Mouse (Mus musculus): ENCODE results near the gene Gab1. TPM values are rescaled to one million over a fixed set of nuclear protein-coding genes. Genes with fewer than 3 reads are reported as not detected.

Gab1 gene
- polyA plus RNA-seq, 1 experiment from 2014 or later, result 28.4 TPM

DNA sequence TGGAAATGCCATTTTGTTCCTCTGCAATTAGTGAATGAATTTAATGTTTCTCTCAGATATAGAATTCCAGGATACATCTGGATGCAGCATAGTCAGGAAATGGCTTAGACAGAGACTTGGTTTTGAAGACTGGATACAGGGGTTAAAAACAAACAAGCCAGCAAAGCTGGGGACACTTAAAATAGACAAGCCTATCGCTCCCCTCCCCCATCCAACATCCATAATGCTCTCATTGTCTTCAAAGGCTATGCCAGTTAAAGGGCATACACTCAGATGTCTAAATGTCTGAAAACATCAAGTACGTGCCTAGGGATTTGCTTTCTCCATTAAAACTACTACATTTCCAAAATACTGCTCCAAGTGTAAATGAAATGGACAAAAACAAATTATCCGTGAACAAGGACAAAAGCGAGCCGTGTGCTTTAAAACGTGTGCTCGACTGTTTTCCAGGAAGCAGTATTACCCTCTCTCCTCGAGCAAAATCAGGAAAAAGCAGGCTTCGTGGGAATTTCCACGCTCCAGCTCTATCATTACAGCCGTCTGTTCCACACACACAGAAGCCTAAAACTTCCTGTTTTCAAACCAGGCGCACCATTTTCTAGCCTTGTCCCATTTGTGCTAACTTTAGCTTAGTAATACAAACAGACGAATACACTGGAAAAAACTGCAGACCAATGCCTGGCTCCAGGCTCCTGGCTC is 72.4 kb downstream of the Gab1 start:
- WGBS, result 41% methylated on average over 13 of the region's 13 CpGs
- H3K4me2 ChIP-seq, result 0 out of 2 replicates have a peak overlapping the region, but pooled peaks have one; percentile 24
- no peak for ATAC-seq (replicated peaks; ENCODE audit: insufficient number of reproducible peaks, insufficient read depth, low FRiP score, low read depth)
- no peak overlapping the region for H3K9ac ChIP-seq
- H3K4me1 ChIP-seq (replicated peaks), result peaks cover 69% of the 10 kb centered on the region
- H3K27ac ChIP-seq, result peak overlapping the region; percentile 79
- no peaks in the 10 kb centered on the region for H3K9me3 ChIP-seq (replicated peaks)
- no peak overlapping the region for H3K4me3 ChIP-seq
- H3K36me3 ChIP-seq, result no peaks in the 10 kb centered on the region
- H3K27me3 ChIP-seq, result no peaks in the 10 kb centered on the region

DNA sequence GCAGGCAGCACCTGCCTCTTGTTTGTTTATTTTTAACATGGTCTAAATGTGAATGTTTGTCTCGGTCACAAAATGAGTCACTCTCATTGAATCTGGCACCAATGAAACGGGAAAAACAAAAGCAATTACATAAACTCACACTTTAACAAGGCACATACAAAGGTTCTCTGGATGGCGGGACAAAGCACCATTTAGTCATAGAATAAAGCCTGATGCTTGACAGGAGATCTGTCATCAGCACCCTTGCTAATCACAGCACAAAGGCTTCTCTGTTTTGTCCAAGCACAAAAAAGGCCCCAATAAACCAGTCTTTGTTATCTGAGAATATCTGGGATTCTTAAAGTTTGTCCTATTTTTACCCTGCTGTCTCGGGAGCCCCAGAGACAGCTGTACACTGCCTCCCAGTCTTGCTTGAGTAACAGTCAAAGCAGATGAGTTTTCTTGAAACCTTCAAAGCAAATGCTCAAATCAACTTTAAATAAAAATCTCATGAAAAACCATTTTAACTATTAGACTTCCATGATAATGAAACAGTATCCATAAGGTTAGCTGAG is 76.2 kb downstream of the Gab1 start:
- Histone ChIP-seq H3K36me3 (peaks cover 11% of the 10 kb centered on the region; the same call in 1 of the 2 replicates), H3K4me1 (replicated peaks) (peaks cover 41% of the 10 kb centered on the region), H3K9ac (no peak overlapping the region), H3K9me3 (replicated peaks) (no peaks in the 10 kb centered on the region), H3K27ac (peak overlapping the region; percentile 23), H3K27me3 (no peaks in the 10 kb centered on the region), H3K4me2 (no peak overlapping the region), H3K4me3 (no peak overlapping the region)
- no peak for ATAC-seq (replicated peaks; ENCODE audit: insufficient number of reproducible peaks, insufficient read depth, low FRiP score, low read depth)
- WGBS, result 32% methylated on average over 4 of the region's 4 CpGs

DNA sequence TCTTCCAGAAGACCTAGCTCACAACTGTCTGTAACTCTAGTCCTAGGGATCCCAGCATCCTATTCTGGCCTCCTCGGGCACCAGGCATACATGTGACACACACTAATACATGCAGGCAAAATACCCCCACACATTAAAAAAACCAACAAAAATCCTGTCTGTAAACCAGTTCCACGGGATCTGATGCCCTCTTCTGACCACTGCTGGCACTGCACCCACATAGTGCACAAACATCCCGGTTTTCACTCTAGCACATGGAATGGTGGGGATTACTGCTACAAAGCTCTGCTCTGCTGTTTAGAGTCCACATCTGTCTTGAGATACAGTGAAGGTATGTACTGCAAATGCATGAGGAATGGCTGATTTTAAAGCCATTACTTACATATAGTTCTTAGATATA is 81.5 kb downstream of the Gab1 start:
- H3K9me3 ChIP-seq (replicated peaks), result no peaks in the 10 kb centered on the region
- 88% methylated on average over 3 of the region's 3 CpGs for WGBS
- H3K36me3 ChIP-seq, result peaks cover 16% of the 10 kb centered on the region; the same call in 1 of the 2 replicates
- no peak overlapping the region for H3K9ac ChIP-seq
- H3K27ac ChIP-seq, result peak overlapping the region; percentile 33; the same call in 1 of the 2 replicates
- no peaks in the 10 kb centered on the region for H3K27me3 ChIP-seq
- no peak for ATAC-seq (replicated peaks; ENCODE audit: insufficient number of reproducible peaks, insufficient read depth, low FRiP score, low read depth)
- H3K4me2 ChIP-seq, result no peak overlapping the region
- H3K4me3 ChIP-seq, result no peak overlapping the region
- H3K4me1 ChIP-seq (replicated peaks), result peaks cover 32% of the 10 kb centered on the region

DNA sequence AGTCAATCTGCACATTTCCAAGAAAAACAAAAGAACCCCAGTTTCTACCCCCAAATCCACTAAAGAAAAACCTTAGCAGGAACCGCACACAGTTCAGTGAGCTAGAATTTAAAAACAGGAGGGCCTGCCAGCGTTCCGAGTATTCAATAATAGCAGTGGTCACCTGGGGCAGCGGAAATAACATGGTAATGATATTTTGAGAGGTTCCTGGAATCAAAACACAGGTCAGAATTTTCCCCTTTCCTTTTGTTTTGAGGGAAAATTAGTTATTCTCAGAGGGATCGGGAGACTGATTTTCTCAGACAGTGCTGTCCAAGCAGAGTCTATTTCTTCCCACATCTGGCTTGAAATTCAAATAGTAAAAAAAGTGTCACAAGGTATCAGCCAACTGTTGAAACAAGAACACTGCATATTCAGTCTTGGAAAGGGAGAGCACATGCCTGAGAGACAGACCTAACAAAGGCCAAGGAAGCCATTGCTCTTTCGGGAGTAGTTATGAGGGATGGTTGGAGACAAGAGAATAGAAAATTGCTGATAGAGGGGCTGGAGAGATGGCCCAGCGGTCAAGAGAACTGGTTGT is 82.0 kb downstream of the Gab1 start:
- no peak overlapping the region for H3K4me2 ChIP-seq
- H3K9me3 ChIP-seq (replicated peaks), result no peaks in the 10 kb centered on the region
- no peaks in the 10 kb centered on the region for H3K27me3 ChIP-seq
- H3K27ac ChIP-seq, result peak overlapping the region; percentile 33; the same call in 1 of the 2 replicates
- peaks cover 28% of the 10 kb centered on the region for H3K4me1 ChIP-seq (replicated peaks)
- no peak overlapping the region for H3K4me3 ChIP-seq
- WGBS, result 79% methylated on average over 7 of the region's 7 CpGs
- ATAC-seq (replicated peaks; ENCODE audit: insufficient number of reproducible peaks, insufficient read depth, low FRiP score, low read depth), result no peak
- H3K9ac ChIP-seq, result no peak overlapping the region
- peaks cover 16% of the 10 kb centered on the region; the same call in 1 of the 2 replicates for H3K36me3 ChIP-seq

DNA sequence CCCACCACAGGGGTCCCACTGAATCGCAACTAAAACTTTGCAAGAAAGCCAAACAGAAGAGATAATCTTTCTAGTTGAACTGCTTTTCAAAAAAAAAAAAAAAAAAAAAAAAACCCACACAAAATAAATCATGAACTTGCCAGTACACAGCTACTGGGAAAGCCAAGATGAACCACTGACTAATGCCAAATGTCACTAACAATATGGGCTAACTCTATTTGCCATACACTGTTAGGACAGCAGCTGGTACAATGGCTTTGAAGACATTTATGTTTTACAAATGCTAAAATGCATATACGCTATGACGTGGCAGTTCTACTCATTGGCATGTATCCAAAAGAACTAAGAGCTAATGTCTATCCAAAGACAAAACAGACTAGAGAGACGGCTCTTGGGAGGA is 84.2 kb downstream of the Gab1 start:
- no peak overlapping the region for H3K4me2 ChIP-seq

DNA sequence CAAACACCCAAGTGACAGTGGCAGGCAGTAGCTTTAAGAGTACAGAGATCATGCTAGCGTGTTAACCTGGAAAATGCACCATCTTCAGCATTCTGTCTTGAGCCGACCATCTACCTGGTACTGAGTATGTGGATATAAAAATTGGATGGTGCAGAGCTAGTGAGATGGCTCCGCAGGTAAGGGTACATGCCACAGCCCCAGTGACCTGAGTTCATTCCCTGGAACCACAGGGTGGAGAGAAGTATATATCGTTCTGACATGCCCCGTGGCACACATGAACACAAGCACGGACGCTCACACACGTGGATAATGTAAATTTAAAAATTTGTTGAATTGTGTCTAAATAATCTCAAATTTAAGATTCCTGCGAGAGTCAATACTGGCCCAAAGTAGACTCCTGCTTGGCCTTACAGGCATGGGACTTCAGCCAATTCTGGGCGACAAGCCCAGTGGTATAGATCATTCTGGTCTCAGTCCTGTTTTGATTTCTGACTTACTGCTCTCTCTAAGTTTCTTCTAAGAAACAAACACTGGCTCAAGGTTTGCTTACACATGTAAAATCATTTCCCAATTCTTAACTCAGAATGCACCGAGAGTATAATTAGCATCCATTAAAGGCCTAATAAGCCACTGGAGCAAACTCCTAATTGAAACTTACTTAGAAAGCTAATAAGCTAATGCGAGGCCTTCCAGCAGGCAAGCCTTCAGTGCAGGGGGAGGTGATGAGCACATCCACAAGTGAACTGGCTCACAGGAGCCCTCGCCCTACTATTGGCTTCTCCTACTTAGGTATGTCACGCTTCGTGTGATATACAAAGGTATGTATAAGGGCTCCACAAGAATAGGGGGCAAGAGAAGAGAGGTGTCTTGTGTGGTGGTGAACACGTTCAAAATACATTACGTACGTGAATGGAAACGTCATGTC is 85.5 kb downstream of the Gab1 start:
- Histone ChIP-seq H3K27ac (0 out of 2 replicates have a peak overlapping the region, but pooled peaks have one; percentile 2), H3K4me2 (no peak overlapping the region), H3K36me3 (peaks cover 25% of the 10 kb centered on the region; the same call in 1 of the 2 replicates), H3K4me1 (replicated peaks) (peaks cover 26% of the 10 kb centered on the region), H3K4me3 (no peak overlapping the region), H3K9me3 (replicated peaks) (no peaks in the 10 kb centered on the region), H3K9ac (no peak overlapping the region), H3K27me3 (no peaks in the 10 kb centered on the region)
- WGBS, result 84% methylated on average over 19 of the region's 19 CpGs
- no peak for ATAC-seq (replicated peaks; ENCODE audit: insufficient number of reproducible peaks, insufficient read depth, low FRiP score, low read depth)

More for the DNA sequence above, 84.2 kb downstream of the Gab1 start:
- Histone ChIP-seq H3K9ac (no peak overlapping the region), H3K27me3 (no peaks in the 10 kb centered on the region), H3K27ac (no peak overlapping the region), H3K4me3 (no peak overlapping the region), H3K4me1 (replicated peaks) (peaks cover 26% of the 10 kb centered on the region), H3K9me3 (replicated peaks) (no peaks in the 10 kb centered on the region), H3K36me3 (peaks cover 21% of the 10 kb centered on the region; the same call in 1 of the 2 replicates)
- no peak for ATAC-seq (replicated peaks; ENCODE audit: insufficient number of reproducible peaks, insufficient read depth, low FRiP score, low read depth)
- WGBS, result 71% methylated on average over 4 of the region's 4 CpGs

DNA sequence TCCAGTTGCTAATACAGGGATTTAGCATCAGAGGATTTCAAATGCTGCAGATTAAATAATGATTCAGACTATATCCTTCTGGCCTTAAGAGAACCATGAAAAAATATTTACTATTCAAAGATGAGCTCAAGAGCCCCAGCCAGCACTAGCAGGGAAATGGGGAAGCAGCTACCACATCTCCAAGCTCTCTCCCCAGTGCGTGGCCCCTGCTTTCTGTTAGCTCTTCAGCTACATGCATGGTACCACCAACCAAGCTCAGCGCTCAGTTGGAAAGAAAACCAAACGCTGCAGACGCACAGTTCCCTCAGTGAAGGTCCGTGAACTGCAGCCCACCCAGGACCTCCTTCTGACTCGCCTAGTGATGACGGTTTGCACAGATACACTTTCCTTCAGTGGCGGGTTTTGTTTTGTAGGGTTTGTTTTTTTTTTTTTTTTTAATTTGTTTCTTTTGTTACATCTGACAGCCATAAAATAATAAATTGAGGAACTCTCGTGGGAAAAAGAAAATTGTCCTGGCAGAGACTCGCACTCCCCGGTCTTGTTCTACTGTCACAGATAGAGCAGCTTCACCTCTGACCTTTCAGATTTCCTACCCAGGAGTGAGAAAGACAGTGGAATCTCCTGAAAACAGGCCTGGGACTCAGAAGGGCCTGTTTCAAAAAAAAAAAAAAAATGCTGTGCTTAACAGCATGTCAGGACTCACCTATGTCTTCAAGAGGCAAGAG is 86.4 kb downstream of the Gab1 start:
- Histone ChIP-seq H3K9me3 (replicated peaks) (no peaks in the 10 kb centered on the region), H3K4me3 (no peak overlapping the region), H3K4me1 (replicated peaks) (peaks cover 26% of the 10 kb centered on the region), H3K9ac (no peak overlapping the region), H3K36me3 (peaks cover 16% of the 10 kb centered on the region; the same call in 1 of the 2 replicates), H3K27ac (peak overlapping the region; percentile 27; the same call in 1 of the 2 replicates), H3K27me3 (no peaks in the 10 kb centered on the region), H3K4me2 (no peak overlapping the region)
- 61% methylated on average over 11 of the region's 11 CpGs for WGBS
- no peak for ATAC-seq (replicated peaks; ENCODE audit: insufficient number of reproducible peaks, insufficient read depth, low FRiP score, low read depth)

DNA sequence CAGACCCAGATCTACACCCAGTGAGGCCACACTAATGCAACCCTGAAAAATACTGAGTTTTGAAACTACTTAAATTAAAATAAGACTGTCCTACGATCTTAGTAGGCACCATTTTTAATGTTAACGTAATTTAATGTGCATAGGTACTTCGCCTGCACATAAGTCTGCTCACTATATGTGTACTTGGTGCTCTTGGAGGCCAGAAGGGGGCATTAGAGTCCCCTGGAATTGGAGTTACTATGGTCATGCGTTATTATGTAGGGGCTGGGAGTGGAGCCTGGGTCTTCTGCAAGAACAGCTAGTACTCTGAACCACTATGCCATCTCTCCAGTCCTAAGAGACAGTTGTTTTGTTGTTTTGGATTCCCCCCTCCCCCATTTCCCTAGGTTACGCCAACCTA is 88.1 kb downstream of the Gab1 start:
- Histone ChIP-seq H3K36me3 (peaks cover 31% of the 10 kb centered on the region), H3K27me3 (no peaks in the 10 kb centered on the region), H3K4me1 (replicated peaks) (peaks cover 20% of the 10 kb centered on the region), H3K27ac (no peak overlapping the region), H3K4me3 (no peak overlapping the region), H3K9ac (no peak overlapping the region), H3K9me3 (replicated peaks) (no peaks in the 10 kb centered on the region), H3K4me2 (no peak overlapping the region)
- ATAC-seq (replicated peaks; ENCODE audit: insufficient number of reproducible peaks, insufficient read depth, low FRiP score, low read depth), result no peak
- 89% methylated on average over 5 of the region's 5 CpGs for WGBS

DNA sequence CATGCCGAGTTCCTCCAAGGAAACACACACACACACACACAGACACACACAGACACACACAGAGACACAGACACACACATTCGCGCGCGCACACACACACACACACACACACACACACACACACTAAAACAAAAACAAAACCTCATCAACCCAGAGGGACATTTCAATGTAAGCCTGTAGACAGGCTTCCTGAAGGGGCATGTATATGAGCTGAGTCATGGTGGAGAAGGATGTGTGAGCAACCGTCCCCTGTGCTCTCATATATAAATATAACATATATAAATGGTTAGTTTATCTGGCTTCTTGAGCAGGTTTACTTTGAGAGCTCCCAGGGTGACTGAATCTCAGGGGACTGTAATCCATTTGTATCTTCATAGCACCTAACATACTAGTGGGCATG is 91.0 kb downstream of the Gab1 start:
- Histone ChIP-seq H3K36me3 (peaks cover 45% of the 10 kb centered on the region), H3K4me1 (replicated peaks) (peaks cover 4% of the 10 kb centered on the region), H3K9me3 (replicated peaks) (no peaks in the 10 kb centered on the region), H3K9ac (no peak overlapping the region), H3K27me3 (no peaks in the 10 kb centered on the region), H3K4me2 (no peak overlapping the region), H3K27ac (no peak overlapping the region), H3K4me3 (no peak overlapping the region)
- no peak for ATAC-seq (replicated peaks; ENCODE audit: insufficient number of reproducible peaks, insufficient read depth, low FRiP score, low read depth)
- 88% methylated on average over 6 of the region's 6 CpGs for WGBS

DNA sequence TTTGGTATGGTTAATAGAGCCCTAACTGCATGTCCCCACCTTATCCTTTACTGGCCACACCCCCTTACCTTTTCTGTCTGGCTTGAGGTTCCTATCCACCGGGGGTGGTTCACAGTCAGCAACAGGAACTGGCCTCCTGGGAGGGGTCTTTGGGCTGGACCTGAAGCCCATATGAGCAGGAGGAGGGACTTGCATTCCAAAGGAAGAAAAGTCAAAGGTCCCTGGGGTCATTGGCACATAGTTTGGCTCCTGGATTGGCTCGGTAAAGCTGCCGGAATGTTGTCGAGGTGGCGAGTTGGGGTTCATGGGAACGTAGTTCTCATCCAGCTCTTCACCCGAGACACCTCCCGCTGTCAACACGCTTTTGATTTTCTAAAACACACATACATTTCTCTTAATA is 95.8 kb downstream of the Gab1 start:
- Histone ChIP-seq H3K9ac (no peak overlapping the region), H3K27me3 (no peaks in the 10 kb centered on the region), H3K36me3 (peaks cover 52% of the 10 kb centered on the region), H3K4me1 (replicated peaks) (peaks cover 8% of the 10 kb centered on the region), H3K9me3 (replicated peaks) (no peaks in the 10 kb centered on the region), H3K27ac (no peak overlapping the region), H3K4me2 (no peak overlapping the region), H3K4me3 (no peak overlapping the region)
- WGBS, result 84% methylated on average over 9 of the region's 9 CpGs
- ATAC-seq (replicated peaks; ENCODE audit: insufficient number of reproducible peaks, insufficient read depth, low FRiP score, low read depth), result no peak
